Mouse (Mus musculus) G1E-ER4 (cell line): ENCODE measurements around the gene Plekhh2. TPM values are rescaled to one million over a fixed set of nuclear protein-coding genes. Genes with fewer than 3 reads are reported as not detected.

Experiments
- GATA1 ChIP-seq: IDR thresholded peaks from one replicate; pipeline ENCODE4 v1.8.0; 2012; ENCODE audit warnings: low read length, inconsistent platforms
- polyA plus RNA-seq: library from polyadenylated mRNA; stranded (reverse); fragments of >175 nt; gene quantifications from 2 replicates; pipeline ENCODE4 v1.2.3, GENCODE M21; 2012

Gene Plekhh2
- polyA plus RNA-seq, result not detected in 2 replicates

DNA sequence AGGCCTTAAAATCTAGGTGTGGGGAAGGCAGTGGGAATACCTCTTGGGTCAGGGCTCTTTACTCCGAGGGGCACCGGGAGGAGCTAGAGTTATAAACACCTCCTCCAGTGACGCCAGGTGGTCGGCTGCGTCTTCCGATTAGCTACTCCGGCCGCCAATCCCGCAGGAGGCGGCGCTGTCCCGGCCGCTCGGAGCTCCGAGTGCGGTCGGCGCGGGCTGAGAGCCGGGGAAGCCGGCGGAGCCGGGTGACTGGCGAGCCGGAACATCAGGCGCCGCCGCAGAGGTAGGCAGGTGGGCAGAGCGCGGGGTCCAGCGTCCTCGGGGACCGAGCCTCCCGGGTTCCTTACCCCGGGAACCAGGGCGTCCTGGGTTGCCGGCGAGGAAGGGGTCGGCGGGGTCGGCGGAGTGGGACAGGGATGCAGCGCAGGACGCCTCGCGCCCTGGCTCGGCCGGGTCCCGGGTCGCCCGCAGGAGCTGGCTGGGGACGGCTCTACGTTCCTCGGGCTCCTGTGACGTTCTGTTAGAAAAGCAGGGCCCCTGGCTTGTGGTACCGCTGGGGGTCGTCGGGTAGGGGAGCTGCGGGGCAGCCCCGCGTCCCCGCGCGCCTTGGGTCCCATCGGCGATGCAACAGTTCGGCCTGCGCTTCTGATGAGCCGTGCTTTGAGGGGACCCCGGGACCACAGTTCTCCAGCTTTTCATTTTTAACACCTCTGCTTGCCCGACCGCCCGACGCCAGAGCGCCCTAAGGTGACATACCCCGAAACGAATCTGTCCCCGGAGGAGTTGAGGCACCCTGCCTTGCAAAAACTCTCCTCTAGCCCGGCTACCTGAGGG, at the start of gene Plekhh2:
Gene Plekhh2 (plus strand): TSS at position 214 of the 834 bp plus-strand sequence.
- TF ChIP-seq GATA1, result no peak

DNA sequence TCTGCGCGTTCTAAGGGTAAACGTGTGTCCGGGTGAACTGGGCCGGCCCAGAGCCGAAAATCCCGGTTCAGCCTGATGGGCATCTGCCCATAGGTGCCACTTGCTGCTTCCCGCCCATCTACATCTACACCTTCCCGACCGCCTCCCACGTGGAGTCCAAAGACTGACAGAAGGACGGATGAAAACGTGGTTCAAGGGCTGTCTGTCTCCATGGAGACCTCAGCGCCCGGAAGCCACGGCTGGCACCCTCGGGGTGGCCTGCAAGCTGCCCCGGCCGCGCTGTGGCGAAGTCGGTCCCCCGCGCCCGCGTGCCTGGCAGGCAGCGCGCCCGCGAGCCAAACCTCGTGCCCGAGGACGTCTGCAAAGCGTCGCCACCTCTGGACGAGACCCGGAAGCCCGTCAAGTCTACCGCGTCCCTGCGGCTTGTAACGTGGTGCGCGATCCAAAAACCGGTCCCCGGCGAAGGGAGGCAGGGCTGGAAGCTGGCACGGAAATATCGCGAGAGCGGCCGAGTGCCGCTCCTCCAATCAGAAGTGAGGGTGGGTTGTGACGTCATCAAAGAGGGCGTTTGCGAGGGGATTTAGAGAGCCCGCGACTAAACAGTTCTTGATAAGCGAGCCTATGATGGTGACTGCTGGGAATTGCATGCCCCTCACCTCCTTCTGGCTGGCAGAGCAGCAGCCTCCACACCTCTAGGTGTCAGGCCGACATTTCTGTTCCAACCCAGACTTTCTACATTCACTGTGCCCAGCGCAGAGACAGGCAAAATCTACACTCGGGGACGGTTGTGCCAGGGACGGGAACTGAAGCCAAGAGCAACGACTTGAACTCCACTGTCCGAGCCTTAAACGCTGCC, 45.7 kb upstream of the Plekhh2 start, which contains the start of gene Thada:
Gene Thada (minus strand): TSS at position 453 of the 856 bp plus-strand sequence.
- TF ChIP-seq GATA1, result no peak

DNA sequence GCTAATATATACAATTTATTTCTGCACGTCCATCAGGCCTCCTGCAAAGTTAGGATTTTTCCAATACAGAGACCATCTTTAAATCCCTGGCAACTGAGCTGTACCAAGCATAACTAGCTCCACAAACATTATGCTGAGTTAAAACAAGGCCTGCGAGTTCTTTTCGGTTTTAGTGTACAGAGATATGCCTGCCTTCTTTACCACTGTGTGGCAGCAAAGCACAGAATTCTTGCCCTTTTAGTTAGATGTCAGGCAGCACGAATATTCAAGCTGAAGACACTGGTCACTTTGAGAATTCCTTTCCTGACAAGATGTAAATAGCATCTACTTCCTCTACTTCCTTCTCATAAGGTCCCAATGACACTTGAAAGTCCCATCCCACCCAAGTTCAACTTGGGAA, 37.4 kb upstream of the Plekhh2 start:
- no peak for TF ChIP-seq GATA1

GRCm38 (mm10) chr17:84477176-84477575, 34.5 kb upstream of the Plekhh2 start:
- TF ChIP-seq GATA1, result no peak

- no peak for TF ChIP-seq GATA1
These were observed 33.4 kb upstream of the Plekhh2 start for GRCm38 (mm10) chr17:84478276-84478675.

- no peak for TF ChIP-seq GATA1
These were observed 31.0 kb upstream of the Plekhh2 start for GRCm38 (mm10) chr17:84480464-84481355.

GRCm38 (mm10) chr17:84482831-84483230, 28.9 kb upstream of the Plekhh2 start:
- TF ChIP-seq GATA1, result no peak

DNA sequence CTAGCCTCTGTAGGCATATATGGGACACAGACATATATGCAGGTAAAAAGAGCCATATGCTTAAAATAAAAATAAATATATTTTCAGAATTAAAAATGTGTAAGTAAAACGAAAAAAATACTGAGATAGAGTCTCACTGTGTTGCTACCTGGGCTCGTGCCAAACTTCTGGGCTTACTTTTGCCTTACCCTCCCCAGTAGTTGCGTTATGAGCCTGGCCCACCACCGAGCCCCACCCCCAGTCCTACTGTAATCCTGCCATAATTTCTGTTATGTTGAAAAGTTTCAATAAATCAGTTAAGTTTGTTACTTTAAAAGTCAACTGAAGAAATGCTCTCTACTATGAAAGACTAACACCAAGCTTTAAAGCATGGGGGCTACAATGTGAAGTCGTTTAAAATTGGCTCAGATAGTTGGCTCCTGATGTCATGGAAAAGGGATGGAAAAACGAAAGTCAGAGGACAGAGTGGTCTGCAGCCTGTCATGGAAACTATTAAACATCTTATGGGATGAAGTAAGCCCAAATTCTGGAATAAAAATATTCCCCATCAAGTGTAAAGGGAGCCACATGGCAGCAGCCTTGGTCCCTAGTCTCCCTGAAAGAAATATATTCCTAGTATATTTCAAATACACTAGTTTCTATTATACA, 27.9 kb upstream of the Plekhh2 start:
- no peak for TF ChIP-seq GATA1

DNA sequence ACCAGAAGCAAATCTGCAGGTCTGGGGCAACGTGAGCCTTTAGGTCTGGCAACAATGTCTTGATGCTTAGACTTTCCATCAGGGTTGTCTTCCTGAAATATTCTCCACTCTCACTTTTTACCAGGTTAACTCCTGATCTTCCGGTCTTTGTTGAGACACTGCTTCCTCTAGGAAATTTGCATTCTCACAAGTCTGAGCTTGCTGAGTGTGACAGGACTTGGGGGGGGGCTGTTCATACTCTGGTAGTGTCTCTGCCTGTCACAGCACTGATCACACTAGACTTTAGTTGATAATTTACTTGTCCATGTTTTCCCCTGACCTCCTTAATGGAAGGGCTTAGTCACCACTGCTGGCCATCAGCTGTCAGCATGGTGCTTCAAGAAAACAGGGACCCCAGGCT, 24.3 kb upstream of the Plekhh2 start:
- no peak for TF ChIP-seq GATA1

GRCm38 (mm10) chr17:84492255-84492880, 19.3 kb upstream of the Plekhh2 start:
- no peak for TF ChIP-seq GATA1

DNA sequence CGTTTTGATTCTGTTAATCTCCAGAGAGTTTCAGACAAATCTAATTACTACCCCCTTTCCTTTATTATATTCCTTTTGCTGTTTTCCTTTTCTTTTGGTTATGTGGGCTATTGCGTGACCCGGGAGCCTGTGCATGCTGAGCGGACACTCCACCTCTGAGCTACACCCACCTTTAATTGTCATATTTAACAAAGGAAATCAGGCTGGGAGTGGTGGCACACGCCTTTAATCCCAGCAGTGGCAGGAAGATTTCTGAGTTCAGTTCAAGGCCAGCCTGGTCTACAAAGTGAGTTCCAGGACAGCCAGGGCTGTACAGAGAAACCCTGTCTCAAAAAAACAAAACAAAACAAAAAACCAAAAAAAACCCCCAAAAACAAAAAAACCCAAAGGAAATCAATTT, 14.7 kb upstream of the Plekhh2 start:
- TF ChIP-seq GATA1, result no peak

DNA sequence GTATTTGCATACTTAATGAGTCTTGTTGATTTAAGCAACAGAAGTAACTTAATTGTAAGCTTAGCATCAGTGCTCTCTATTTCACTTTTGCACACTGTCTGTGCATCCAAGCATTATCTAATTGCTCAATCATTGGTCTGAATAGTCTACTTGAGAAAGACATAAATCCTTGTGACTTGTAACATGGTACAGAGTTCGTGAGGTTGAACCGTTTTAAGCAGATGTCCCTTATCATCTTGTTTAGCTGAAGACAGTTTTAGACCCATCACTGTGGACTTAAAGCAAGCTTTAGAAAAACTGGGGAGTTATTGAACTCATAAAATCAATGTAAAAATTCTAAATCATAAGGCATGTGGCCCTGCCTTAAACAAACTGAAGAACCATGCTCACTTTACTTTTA, 14.1 kb upstream of the Plekhh2 start:
- no peak for TF ChIP-seq GATA1

DNA sequence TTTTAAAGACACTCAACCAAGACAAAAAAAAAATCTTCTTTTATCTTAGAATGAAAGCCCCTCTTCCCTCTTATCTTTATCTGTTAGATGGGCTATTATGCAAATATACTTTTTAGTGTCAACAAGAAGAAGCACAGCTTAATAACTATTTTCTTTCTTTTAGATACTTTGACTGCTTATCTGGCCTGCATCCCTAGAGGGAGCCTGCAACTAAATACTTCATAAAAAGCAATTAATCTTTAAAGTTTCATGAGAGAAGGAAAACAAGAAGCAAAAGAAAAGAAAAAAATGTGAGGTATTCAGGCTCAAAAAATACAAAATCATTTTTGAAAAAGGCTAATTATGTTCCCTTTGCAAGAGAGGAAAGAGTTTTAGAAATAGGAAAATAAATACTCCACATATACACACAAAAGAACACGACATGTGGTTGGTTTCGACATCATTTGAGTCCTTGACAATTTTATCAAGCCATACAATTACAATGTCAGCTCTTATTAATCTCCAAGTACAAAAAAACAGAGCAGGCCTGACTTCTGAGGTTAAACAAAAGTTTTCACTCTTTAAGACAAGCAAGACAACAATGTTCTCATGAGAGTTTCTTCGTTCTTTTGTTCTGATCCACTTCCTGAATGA, 13.6 kb upstream of the Plekhh2 start:
- no peak for TF ChIP-seq GATA1

- TF ChIP-seq GATA1, result no peak
These were observed 13.1 kb upstream of the Plekhh2 start for GRCm38 (mm10) chr17:84498639-84499038.
